Mouse (Mus musculus) liver, postnatal 0 days (tissue): ENCODE measurements around the gene Nkpd1. TPM values are rescaled to one million over a fixed set of nuclear protein-coding genes. Genes with fewer than 3 reads are reported as not detected.

Source experiments
- ATAC-seq: fragments of 200-750 bp; cut with Nextera tagmentation; 2 replicates; pipeline ENCODE4 v1.8.0; 2017; ENCODE audit warnings: mild to moderate bottlenecking, moderate library complexity
- DNase-seq: peaks from one replicate; pipeline ENCODE4 v3.0.0-alpha.2; 2016
- H3K27ac ChIP-seq: fragments of 300-500 bp; sonication (generic); 2 replicates; pipeline ENCODE4 v1.5.1; 2014; ENCODE audit warnings: antibody characterized with exemption, moderate library complexity, mild to moderate bottlenecking, low read depth
- H3K27me3 ChIP-seq: fragments of 300-500 bp; sonication (generic); 2 replicates; pipeline ENCODE4 v1.6.1; 2014; ENCODE audit warnings: low read length, control low read depth, mixed read lengths; ENCODE audit not compliant: insufficient read depth
- H3K36me3 ChIP-seq: fragments of 300-500 bp; sonication (generic); replicated peaks from 2 replicates; pipeline ENCODE4 v1.6.1; 2014; ENCODE audit warnings: mild to moderate bottlenecking, control low read depth, low read length, moderate library complexity, mixed read lengths; ENCODE audit not compliant: insufficient read depth
- H3K4me1 ChIP-seq: fragments of 300-500 bp; sonication (generic); 2 replicates; pipeline ENCODE4 v1.6.1; 2014; ENCODE audit warnings: antibody characterized with exemption, mild to moderate bottlenecking, control low read depth; ENCODE audit not compliant: insufficient read depth
- H3K4me2 ChIP-seq: fragments of 300-500 bp; sonication (generic); 2 replicates; pipeline ENCODE4 v1.6.1; 2014; ENCODE audit warnings: low read depth, mild to moderate bottlenecking, low read length, moderate library complexity, mixed read lengths
- H3K4me3 ChIP-seq: fragments of 300-500 bp; sonication (generic); 2 replicates; pipeline ENCODE4 v1.5.1; 2014; ENCODE audit warnings: low read depth, low read length
- H3K9ac ChIP-seq: fragments of 300-500 bp; sonication (generic); replicated peaks from 2 replicates; pipeline ENCODE4 v1.6.1; 2014; ENCODE audit warnings: mild to moderate bottlenecking, moderate library complexity
- H3K9me3 ChIP-seq: fragments of 300-500 bp; sonication (generic); 2 replicates; pipeline ENCODE4 v1.6.1; 2016; ENCODE audit warnings: mild to moderate bottlenecking, control low read depth, low read length, mixed read lengths
- CTCF ChIP-seq: sonication (generic); IDR thresholded peaks from 2 replicates; pipeline ENCODE4 v1.5.1; 2016; ENCODE audit warnings: antibody characterized with exemption, low read depth
- EP300 ChIP-seq: IDR thresholded peaks from 2 replicates; pipeline ENCODE4 v1.6.1; 2016; ENCODE audit warnings: antibody characterized with exemption, low read depth, mild to moderate bottlenecking
- WGBS: fragments of 180-500 bp; shearing (Covaris S2); extraction: QIAGEN DNeasy Blood & Tissue Kit; methylation state at CpG from one replicate; pipeline ENCODE4 v1.1.7; 2014; ENCODE audit not compliant: insufficient replicate concordance; 5-methylcytosine and 5-hydroxymethylcytosine counted together
- polyA plus RNA-seq: library from polyadenylated mRNA; unstranded; fragments of >200 nt; fragmentation: Nextera tagmentation; extraction: Ambion mirVana; gene quantifications from 2 replicates; pipeline ENCODE4 v1.2.1, GENCODE M21; 2015

Nkpd1 gene
- polyA plus RNA-seq, 1 experiment from 2014 or later: not detected

GRCm38 (mm10) chr7:19477084-19477483 lies 40.6 kb upstream of the Nkpd1 start:
- no peak for DNase-seq
- H3K9me3 ChIP-seq: no peaks in the 10 kb centered on the region
- no peak overlapping the region for H3K27ac ChIP-seq
- ATAC-seq: no peak
- H3K4me2 ChIP-seq: no peak overlapping the region
- peaks cover 10% of the 10 kb centered on the region for H3K4me1 ChIP-seq
- H3K4me3 ChIP-seq: no peak overlapping the region
- H3K36me3 ChIP-seq: no peaks in the 10 kb centered on the region
- peaks cover 28% of the 10 kb centered on the region for H3K27me3 ChIP-seq
- 48% methylated on average over 2 of the region's 2 CpGs for WGBS
- H3K9ac ChIP-seq: no peak overlapping the region
- TF ChIP-seq CTCF: peak; percentile 40
- TF ChIP-seq EP300: no peak

- Histone ChIP-seq H3K4me1 (peaks cover 5% of the 10 kb centered on the region), H3K27ac (no peak overlapping the region), H3K36me3 (no peaks in the 10 kb centered on the region), H3K4me3 (no peak overlapping the region), H3K9me3 (no peaks in the 10 kb centered on the region), H3K4me2 (no peak overlapping the region), H3K27me3 (peaks cover 22% of the 10 kb centered on the region), H3K9ac (no peak overlapping the region)
- no peak for TF ChIP-seq CTCF
- TF ChIP-seq EP300: no peak
- 34% methylated on average over 14 of the region's 14 CpGs for WGBS
- ATAC-seq: no peak
- DNase-seq: no peak
Observed at GRCm38 (mm10) chr7:19477624-19478384, 39.8 kb upstream of the Nkpd1 start.

- 80% methylated on average over 8 of the region's 8 CpGs for WGBS
- H3K27ac ChIP-seq: no peak overlapping the region
- no peak for DNase-seq
- no peak overlapping the region for H3K4me3 ChIP-seq
- H3K4me2 ChIP-seq: no peak overlapping the region
- no peaks in the 10 kb centered on the region for H3K27me3 ChIP-seq
- no peaks in the 10 kb centered on the region for H3K4me1 ChIP-seq
- no peak for TF ChIP-seq EP300
- no peak for TF ChIP-seq CTCF
- no peaks in the 10 kb centered on the region for H3K9me3 ChIP-seq
- ATAC-seq: no peak
- no peaks in the 10 kb centered on the region for H3K36me3 ChIP-seq
- no peak overlapping the region for H3K9ac ChIP-seq
Observed at GRCm38 (mm10) chr7:19483281-19483680, 34.4 kb upstream of the Nkpd1 start.

- TF ChIP-seq EP300: no peak
- no peak for TF ChIP-seq CTCF
- 92% methylated on average over 1 of the region's 1 CpGs for WGBS
- ATAC-seq: no peak
- no peaks in the 10 kb centered on the region for H3K9me3 ChIP-seq
- no peak overlapping the region for H3K9ac ChIP-seq
- H3K4me3 ChIP-seq: no peak overlapping the region
- H3K27me3 ChIP-seq: peaks cover 12% of the 10 kb centered on the region; the same call in 1 of the 2 replicates
- no peaks in the 10 kb centered on the region for H3K36me3 ChIP-seq
- no peaks in the 10 kb centered on the region for H3K4me1 ChIP-seq
- no peak overlapping the region for H3K27ac ChIP-seq
- no peak overlapping the region for H3K4me2 ChIP-seq
- no peak for DNase-seq
Observed at GRCm38 (mm10) chr7:19485488-19485887, 32.1 kb upstream of the Nkpd1 start.

- Histone ChIP-seq H3K36me3 (no peaks in the 10 kb centered on the region), H3K4me1 (no peaks in the 10 kb centered on the region), H3K9ac (no peak overlapping the region), H3K9me3 (no peaks in the 10 kb centered on the region), H3K27me3 (peaks cover 20% of the 10 kb centered on the region; the same call in 1 of the 2 replicates), H3K4me3 (no peak overlapping the region), H3K27ac (no peak overlapping the region), H3K4me2 (no peak overlapping the region)
- 54% methylated on average over 7 of the region's 7 CpGs for WGBS
- ATAC-seq (no peak), DNase-seq (no peak)
- TF ChIP-seq CTCF: no peak
Observed at GRCm38 (mm10) chr7:19486549-19486948, 31.1 kb upstream of the Nkpd1 start.

GRCm38 (mm10) chr7:19489525-19489924 lies 28.1 kb upstream of the Nkpd1 start:
- no peak overlapping the region for H3K27ac ChIP-seq
- TF ChIP-seq EP300 (no peak), CTCF (no peak)
- no peak for DNase-seq
- no peak overlapping the region for H3K4me2 ChIP-seq
- H3K9me3 ChIP-seq: no peaks in the 10 kb centered on the region
- no peak overlapping the region for H3K9ac ChIP-seq
- no peak for ATAC-seq
- H3K4me3 ChIP-seq: no peak overlapping the region
- H3K4me1 ChIP-seq: peaks cover 4% of the 10 kb centered on the region; the same call in 1 of the 2 replicates
- WGBS: 61% methylated on average over 29 of the region's 31 CpGs
- no peaks in the 10 kb centered on the region for H3K36me3 ChIP-seq
- H3K27me3 ChIP-seq: peaks cover 22% of the 10 kb centered on the region; the same call in 1 of the 2 replicates
